Mouse (Mus musculus) ovary, postnatal 14 days (tissue): ENCODE measurements around the gene Pde4d.

Experiments used
- DNase-seq: peaks from one replicate; pipeline ENCODE4 v3.0.0; 2022; ENCODE audit warnings: low spot score

Pde4d gene

DNA sequence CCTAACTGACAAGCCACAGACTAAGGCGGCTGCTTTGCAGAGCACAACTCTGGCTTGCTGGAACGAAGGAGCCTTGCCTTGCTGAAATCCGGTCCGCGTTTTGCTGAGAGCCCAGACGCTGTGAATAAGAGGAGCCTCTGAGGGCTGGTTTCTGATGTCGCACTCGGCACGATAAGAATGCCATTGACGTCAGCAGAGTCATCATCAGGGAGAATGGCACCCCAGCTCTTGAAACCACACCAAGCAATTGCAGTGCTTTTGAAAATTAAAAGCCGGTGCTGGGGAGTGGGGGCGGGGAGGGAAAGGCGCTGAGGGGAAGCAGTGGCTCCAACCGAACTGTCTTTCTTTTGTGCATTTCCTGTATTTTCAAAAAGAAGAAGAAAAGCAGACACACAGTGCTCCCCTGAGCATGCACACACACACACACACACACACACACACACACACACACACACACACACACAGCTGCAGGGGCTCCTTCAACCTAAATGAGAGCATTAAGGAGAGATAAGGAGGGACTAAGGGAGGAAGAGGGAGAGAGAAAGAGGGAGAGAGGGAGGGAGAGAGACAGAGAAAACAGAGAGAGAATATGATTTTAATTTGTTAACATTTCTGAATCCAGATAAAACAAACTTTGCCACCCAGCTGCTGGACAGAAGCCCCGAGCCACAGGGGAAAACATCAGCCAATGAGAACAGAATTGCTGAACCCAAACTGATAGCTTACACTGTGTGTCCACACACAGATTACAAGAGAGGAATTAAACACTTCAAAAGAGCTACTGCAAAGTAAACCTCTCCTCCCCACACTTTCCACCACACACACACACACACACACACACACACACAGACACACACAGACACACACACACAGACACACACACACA is 1372.9 kb downstream of the Pde4d start:
- DNase-seq, result peak; percentile 83

DNA sequence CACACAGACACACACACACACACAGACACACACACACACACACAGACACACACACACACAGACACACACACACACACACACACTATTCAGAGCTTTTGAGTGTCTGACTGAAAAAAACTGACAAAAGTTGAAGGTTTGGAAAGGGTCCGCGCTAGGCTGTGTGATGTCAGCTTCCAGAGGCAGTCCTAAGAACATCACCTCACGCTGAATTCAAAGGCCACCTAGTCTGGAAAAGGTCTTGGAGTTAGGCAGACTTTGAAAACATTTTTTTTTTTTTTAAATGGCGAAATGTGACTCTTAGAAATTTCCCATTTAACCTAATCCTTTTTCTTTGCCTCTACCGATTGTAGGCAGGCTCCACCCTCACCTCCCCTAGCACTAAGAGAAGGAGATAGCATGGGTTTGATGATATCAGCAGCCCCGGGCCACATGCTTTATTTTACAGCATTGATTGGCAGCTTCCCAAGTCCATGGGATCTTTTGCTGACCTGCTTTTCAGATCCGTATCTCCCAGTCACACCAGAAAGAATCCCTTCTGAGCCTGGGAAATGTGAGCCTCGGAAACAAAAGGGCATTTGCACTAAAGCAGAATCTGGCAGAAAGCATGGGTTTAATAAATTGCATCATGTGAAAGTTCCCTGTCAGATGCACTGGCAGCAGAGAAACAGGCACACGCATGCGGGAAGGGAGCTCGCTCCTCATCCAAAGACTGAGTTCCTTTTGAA is 1373.7 kb downstream of the Pde4d start:
- peak; percentile 6 for DNase-seq

DNA sequence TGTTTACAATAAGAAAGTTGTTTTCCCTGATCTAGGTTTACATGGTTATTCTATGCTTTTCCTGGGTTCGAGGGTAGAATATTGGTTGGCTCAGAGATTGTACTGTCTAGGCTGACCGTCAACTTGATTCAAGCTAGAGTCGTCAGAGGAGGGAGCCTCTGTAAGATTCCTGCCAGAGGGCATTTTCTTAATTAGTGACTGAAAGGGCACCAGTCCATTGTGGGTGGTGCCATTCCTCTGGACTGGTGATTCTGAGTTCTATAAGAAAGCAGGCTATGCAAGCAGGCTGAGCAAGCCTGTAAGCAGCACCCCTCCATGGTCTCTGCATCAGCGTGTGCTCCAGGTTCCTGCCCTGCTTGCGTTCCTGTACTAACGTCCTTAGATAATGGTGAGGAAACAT is 1376.1 kb downstream of the Pde4d start:
- DNase-seq, result no peak

DNA sequence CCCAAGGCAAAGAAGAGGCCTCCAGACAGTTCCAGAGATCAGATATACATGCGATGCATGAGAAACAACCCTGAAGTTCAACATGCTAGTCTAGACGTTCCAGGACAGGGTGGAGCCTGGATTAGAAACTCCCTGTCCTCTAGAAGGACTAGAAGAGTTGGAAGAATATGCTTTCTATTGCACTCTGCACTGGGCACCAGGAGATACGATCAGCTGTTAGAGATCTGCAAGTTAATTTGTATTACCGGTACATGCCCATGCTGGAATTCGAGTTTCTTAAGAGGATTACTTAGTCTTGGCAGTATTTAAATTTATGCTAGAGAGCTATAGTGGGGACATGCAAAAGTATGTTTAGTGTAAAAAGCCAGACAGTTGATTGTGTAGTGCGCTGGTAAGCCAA is 1377.6 kb downstream of the Pde4d start:
- no peak for DNase-seq

DNA sequence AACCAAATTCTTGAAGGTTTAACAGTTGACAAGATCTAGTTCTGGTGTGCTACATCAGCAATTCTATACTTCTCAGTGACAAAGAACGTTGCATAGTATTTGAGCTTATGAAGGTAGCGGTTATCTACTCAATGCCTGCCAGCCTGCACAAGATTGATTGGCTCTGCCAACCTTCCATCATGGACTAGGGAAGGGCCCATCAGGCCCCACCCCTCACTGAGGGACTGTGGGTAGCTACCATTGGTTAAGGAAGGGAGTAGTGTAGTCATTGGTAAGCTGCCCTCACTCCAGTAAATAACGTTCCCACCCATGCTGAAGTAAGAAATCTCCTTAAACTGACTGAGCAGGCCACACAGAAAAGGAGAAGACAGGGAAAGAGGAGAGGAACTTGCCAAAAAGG is 1378.2 kb downstream of the Pde4d start:
- no peak for DNase-seq

DNA sequence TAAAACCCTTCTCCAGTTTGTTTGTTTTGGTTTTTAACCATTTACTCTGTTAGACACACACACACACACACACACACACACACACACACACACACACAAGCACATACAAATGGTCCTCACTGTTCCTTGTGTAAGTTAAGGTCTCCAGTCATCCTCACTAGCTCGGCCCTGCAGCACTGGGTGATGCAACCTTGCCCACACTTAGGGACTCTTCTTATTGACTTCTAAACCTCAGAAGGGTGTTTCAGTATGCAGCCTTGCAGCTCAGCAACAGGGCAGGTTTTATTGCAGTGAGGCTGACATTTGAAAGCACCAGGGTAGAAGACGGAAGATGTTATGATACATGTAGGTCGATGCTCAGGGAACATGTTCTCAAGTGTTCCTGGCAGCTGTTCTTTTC is 1379.7 kb downstream of the Pde4d start:
- no peak for DNase-seq

DNA sequence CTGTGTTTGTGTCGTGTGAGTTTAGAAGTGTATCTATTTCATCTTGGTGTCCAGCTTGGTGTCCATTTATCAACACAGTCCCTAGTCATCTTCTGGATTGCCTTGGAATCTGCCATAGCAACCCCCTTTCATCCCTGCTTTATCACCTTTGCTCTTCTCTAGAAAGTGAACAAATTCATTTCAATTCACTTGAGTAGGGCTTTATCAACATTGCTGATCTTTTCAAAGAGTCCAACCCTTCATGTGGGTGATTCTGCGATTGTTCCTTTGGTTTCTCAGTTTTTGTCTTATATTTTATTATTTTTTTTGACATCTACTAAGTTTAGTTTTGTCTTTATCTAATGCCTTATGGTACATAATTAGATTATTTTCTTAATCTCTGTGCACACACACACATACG is 1385.2 kb downstream of the Pde4d start:
- DNase-seq, result no peak

DNA sequence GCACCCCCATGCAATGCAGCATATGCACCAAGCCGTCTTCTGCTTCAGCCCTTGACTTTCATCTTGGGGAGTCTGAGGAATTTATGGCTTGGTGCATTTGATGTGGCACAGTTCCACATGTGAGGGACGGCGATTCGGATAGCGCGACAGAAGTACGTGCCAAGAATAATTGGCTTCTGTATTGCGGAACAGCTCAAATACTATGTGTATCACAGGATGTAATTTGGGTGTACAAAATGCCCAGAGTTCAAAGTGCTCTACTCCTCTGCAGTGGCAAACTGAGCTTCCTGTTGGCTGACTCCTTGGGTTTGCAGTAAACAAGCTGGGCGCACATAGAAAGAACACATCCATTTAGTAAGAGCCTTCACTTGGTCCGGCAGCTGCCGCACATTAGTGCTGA is 1387.7 kb downstream of the Pde4d start:
- DNase-seq, result no peak

DNA sequence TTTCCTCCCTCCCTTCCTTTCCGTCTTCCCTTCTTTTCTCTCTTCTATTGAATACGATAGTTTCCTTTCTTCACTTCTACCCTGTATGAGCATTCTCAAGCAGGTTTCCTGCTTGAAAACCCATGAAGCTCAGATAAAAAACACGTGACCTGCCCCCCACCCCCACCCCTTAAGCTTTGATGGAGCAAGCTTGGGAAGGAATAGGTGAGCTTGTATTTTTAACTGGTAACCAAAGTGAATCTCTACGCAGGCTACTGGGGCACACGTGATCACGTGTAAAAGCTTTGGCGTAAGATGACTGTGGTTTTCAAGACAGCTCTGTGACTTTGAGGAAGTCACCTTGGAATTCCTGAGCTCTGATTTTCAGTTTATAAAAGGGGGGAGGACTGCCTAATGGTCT is 1388.2 kb downstream of the Pde4d start:
- DNase-seq, result no peak

DNA sequence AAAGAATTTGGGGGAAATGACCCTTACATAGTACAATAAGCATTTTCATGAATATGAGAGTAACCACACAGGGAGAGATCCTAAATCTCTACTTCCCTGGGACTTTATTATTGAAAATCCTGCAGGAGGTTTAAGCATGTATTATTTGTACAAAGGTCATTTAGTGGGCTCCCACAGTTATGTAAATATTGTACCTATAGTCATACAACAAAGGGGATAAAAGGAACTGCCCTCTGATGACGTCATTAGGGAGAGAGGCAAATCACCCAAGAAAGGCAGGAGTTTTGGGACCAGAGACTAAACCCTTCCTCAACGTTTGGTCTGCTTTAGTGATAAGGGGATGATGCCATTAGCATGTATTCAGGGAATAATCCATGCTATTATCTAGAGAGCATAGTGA is 1390.5 kb downstream of the Pde4d start:
- DNase-seq, result no peak

DNA sequence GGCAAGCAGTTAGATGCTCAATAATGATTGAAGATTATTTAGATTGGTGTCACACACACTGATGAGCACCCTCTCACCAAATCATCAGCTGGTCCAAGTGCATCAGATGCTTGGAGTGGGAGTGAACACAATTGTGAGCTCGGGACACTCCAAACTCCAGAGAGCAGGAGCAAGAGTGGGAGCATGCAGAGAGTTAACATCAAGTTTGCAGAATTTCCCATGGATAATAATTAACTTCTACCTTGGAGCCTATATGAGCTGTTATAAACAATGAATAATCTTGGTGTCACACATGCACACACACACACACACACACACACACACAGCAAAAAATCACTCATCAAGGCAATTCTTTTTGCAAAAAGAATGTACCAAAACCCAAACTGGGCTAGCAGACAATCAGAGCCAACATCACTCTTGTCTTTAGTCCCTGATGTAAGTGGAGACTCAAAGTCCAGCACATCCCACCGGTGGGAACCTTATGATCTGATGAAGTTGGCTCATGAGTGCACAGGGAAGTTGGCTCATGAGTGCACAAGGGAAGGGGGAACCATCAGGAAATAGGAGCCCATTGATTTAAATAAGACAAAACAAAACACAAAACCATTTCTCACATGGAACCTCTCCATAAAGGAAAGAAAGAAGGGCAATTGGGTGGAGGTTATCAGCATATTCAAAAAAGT is 1391.5 kb downstream of the Pde4d start:
- no peak for DNase-seq

DNA sequence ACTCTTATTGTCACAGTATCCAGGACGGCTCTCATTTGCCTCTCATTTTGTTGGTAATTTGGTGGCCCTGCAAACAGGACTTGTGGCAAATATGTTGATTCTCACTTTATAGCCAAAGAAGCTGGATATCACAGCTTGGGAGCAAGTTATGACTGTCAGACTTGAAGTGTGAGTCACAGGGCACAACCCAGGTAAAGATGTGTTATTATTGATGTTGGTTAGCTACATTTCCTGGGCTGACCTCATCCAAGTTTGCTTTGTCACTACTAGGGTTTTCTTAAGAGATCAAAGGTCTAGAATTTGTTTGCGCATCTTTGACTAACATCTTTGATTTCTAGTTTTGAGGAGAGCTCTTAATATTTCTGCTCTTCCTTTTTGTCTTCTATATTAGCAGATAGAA is 1393.2 kb downstream of the Pde4d start:
- no peak for DNase-seq

DNA sequence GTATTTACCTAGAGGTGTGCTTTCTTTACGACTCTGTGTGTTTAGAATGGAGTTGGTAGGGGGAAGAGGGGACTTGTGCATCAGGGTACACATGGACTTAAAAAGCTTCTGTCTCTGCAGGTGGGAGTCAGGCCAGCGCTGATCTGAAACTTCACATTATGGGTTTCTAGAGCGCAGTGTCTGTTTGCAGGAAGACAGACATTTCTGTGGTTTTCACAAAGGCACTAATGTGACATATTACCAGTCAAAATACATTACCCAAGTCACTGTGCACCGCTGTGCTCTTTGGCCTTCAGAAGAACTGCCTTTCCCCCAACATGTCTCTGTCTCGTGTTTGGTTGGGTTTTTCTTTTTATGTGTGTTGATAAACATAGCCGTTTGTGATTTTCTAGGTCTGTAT is 1395.1 kb downstream of the Pde4d start:
- no peak for DNase-seq

DNA sequence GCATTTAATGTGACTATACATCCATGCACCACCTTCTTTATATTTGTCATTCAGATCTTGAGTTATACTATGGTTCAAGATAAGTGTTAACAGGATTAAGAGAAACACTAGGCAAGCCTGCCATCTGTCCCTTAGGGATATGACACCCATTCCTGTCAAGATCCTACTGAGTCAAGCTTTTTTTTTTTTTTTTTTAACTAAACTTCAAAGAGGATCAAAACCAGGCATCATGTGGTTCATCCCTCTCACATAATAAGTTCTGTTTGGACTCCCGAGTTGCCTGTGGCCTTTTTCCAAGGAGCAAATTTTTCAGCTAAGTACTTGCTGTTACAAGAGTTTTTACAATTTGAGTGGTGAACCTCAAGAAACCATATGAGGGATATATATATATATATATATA is 1414.1 kb downstream of the Pde4d start:
- DNase-seq, result no peak

DNA sequence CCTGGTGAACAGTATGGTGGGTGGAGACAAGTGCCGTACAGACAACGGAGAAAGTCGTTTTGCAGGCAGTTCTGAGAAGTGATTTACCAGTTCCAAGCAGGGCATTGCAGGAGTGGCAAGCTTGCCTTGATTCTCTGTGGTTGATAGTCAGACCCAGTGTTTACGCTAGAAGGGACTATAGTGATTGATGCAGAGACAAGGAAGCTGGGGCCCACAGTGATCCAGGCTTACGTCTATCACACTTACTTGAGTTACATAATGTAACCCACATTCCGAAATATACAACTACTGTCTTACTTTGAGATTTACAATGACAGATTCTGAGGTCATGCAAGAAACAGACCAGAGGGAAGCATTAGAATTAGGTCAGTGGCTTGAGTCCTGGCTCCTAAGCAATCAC is 1414.6 kb downstream of the Pde4d start:
- no peak for DNase-seq

DNA sequence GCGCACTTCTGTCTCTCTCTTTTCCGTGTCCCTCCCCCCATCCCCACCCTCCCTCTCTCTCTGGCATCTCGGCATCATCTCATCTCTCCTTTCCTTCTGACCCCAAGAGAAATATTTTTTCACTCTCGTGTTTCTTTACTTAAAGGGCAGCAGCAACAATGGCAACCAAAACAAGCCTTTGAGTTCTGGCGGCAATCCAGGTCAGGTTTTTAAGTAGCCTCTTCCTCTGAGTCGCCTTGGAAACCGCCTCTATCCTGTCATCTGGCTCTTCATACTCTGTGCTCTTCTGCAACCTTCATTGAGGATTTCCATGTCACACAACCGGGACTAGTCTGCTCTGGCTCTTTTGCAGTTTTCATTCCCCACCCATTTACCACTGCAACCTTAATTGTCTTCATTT is 1430.6 kb downstream of the Pde4d start:
- DNase-seq, result peak; percentile 11

DNA sequence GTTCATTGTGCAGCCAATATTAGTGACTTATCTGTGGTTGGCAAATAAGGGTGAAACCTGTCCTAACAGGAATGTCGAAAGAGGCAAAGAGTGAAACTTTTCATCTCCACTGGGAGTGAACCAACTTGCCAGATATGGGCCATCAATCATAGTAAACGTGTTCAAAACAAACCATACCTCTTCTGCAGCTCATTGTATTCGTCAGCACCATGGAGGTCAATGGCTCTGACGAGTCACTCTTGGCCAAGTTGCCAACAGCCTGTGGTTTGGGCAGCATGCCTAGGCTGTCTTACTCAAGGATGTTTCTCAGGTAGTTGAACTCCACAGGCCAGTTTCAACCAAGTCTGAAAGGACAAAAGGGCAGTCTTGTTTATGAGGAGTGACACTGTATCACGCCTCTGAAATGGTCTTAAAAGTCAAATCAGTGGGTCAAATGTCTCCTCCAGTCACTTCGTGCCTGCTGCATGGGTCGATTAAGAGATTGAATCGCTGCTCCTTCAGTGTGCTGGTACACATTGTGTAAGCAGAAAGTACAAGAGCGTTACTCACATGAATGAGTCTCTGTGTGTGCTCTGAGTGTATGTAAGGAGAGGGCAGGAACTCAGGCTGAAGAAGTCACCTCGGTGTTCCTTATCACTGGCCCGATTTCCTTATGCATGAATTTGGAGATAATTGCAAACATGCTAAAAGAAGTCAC is 1431.6 kb downstream of the Pde4d start:
- peak; percentile 53 for DNase-seq

DNA sequence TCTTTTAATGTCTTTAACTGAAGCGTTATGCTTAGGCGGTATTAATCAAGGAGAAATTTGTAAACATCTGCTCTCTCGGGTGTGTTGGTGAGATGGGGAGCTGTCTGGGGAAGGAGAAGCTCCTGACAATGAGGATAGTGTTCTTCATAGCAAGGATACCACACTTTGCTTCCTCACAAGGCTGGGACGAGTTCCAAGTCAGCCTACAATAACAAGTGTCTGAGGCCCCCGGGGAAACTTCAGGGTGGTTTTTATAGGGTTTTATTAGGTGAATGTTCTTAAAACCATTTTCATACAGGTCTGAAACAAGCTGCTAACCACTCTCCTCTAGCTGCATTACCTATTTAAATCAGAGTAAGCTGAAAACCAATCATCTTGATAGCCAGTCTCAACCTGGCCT is 1433.9 kb downstream of the Pde4d start:
- no peak for DNase-seq

DNA sequence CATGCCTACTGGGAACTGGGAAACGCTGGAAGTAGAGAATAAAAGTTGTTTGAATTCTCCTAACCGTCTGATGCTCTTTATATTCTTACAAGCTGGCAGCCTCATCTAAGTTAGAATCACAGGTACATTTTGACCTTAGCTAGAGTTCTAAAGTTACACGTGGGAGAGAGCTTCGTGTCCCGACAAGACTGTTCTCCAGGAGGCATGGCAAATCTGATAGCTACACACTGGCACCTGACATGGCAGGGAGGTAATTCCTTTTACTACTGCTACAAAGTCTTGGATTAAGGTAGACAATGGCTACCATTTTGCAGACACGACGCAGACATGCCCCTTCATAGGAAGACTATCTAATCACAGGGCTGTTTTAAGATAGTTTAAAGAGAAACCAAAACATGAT is 1435.1 kb downstream of the Pde4d start:
- no peak for DNase-seq

DNA sequence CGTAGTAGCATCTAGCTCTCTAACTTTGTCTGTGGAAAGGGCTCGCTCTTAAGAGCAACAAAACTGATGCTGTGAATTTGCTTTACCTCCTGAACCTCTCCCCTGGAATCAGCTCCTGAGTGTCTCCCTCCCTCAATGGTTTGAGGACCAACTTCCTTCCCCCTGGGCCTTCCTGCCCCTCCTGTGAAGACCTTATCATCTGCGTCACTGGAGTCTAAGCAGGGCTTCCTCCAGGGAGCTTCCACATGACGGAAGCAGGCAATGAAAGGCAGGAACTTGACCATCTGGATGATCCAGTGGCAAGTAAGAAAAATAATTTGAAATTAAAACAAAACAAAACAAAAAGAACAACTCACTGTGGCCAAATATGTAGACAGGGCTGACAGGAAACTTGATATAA is 1438.5 kb downstream of the Pde4d start:
- DNase-seq, result no peak

DNA sequence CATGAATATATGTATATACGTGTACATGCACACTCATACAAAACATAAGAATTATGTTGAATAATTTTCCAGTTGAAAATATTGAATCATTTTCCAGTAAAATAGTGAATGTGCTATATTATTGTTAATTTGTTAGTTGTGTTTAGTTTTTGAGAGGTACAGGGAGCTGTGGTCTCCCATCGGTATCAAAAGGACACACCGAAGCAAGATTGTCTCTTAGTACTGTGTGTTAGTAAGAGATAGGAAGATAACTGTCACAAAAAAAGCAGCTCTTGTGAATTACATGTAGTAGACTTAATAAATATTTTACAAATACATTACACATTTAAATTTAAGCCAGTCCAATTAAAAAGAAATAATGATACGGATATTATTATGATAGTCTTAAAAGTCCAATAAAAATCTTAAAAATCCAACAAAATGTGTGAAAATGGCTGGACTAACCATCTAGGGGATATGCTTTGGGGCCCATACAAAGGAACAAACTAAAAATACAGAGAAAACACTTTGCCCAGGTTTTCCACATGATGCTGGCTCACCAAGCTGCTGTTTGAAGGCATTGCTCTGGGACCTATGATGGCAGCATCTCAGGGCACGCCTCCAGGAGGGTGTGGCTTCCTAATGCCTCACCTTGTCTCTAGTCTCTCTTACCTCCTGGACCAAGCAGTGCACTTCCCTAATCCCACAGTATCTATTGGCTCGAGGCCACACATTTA is 1441.6 kb downstream of the Pde4d start:
- DNase-seq, result no peak

DNA sequence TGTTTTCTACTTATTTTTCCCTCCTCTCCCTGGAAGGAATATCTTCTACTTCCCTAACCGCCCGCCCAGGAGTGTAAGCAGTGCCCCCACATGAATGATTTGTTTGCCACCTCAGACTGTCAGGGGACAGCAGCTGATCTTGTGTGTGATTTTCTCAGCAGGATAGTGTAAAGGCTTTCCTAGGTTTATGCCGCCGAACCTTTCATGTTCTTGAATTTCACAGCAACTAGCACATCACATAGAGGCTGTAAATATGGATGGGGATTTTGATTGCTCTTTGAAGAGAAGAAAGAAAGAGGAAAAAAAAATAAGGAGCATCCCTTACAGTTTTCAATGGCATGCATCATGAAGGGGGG is 1442.1 kb downstream of the Pde4d start:
- DNase-seq, result no peak
